Mouse (Mus musculus): ENCODE measurements around the gene Ghr. TPM values are rescaled to one million over a fixed set of nuclear protein-coding genes. Genes with fewer than 3 reads are reported as not detected.

Ghr gene
- polyA plus RNA-seq, 2 experiments: 49.7 to 92.9 TPM

GRCm38 (mm10) chr15:3429001-3429400 lies 154.3 kb downstream of the Ghr start:
- DNase-seq (ENCODE audit: low spot score): no peak

DNA sequence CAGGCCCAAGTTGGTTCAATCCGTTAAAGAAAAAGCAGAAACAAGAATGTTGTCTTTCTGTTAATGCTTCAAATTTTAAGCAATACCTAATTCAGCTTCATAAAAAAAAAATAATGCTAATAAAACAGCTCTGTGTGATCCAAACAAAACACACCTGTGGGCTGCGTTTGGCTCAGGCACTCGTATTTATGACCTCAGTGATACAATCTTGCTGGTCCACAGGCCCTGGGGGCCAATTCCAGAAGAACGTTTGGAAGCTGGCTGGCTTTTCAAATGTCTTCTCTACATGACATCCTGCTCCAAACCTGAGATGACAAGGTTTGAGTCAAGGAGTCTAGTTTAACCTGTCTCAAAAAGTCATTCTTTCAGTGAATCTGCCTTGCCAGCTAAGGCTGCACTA lies 156.9 kb downstream of the Ghr start:
- ATAC-seq (ENCODE audit: low FRiP score, low read depth) (no peak), DNase-seq (ENCODE audit: low spot score) (no peak)
- WGBS: 13% methylated on average over 4 of the region's 4 CpGs

More at GRCm38 (mm10) chr15:3429001-3429400, 154.3 kb downstream of the Ghr start:
- no peaks in the 10 kb centered on the region for H3K36me3 ChIP-seq (ENCODE audit: control insufficient read depth, insufficient read depth, low read length)
- H3K27me3 ChIP-seq (ENCODE audit: control insufficient read depth, insufficient read depth, low read length): no peaks in the 10 kb centered on the region
- H3K9me3 ChIP-seq (ENCODE audit: control insufficient read depth, low read length): no peaks in the 10 kb centered on the region
- ATAC-seq (ENCODE audit: low FRiP score, low read depth): no peak
- no peak overlapping the region for H3K4me3 ChIP-seq (replicated peaks; ENCODE audit: low read length)
- no peak overlapping the region for H3K9ac ChIP-seq (ENCODE audit: low read depth, low read length, severe bottlenecking)
- no peak for TF ChIP-seq POLR2A (IDR thresholded peaks at IDR 0.05; ENCODE audit: borderline replicate concordance, extremely low read depth, insufficient read depth, insufficient read length)
- 82% methylated on average over 5 of the region's 5 CpGs for WGBS
- H3K4me1 ChIP-seq (ENCODE audit: control insufficient read depth, insufficient read depth, low read length): peaks cover 13% of the 10 kb centered on the region
- no peak overlapping the region for H3K27ac ChIP-seq (replicated peaks; ENCODE audit: low read depth, low read length)
- no peak overlapping the region for H3K4me2 ChIP-seq (replicated peaks; ENCODE audit: low read depth, low read length, severe bottlenecking)

GRCm38 (mm10) chr15:3423177-3423576 lies 160.1 kb downstream of the Ghr start:
- peak; percentile 61 for DNase-seq (ENCODE audit: low spot score)
- no peak for TF ChIP-seq POLR2A (IDR thresholded peaks at IDR 0.05; ENCODE audit: borderline replicate concordance, extremely low read depth, insufficient read depth, insufficient read length)
- ATAC-seq (ENCODE audit: low FRiP score, low read depth): peak; percentile 82

More for the DNA sequence above, 156.9 kb downstream of the Ghr start:
- Histone ChIP-seq H3K4me1 (ENCODE audit: control insufficient read depth, insufficient read depth, low read length) (peaks cover 22% of the 10 kb centered on the region), H3K36me3 (ENCODE audit: control insufficient read depth, insufficient read depth, low read length) (no peaks in the 10 kb centered on the region), H3K4me3 (replicated peaks; ENCODE audit: low read length) (no peak overlapping the region), H3K27ac (replicated peaks; ENCODE audit: low read depth, low read length) (no peak overlapping the region), H3K27me3 (ENCODE audit: control insufficient read depth, insufficient read depth, low read length) (no peaks in the 10 kb centered on the region), H3K9me3 (ENCODE audit: control insufficient read depth, low read length) (no peaks in the 10 kb centered on the region), H3K9ac (ENCODE audit: low read depth, low read length, severe bottlenecking) (no peak overlapping the region), H3K4me2 (replicated peaks; ENCODE audit: low read depth, low read length, severe bottlenecking) (no peak overlapping the region)
- no peak for TF ChIP-seq POLR2A (IDR thresholded peaks at IDR 0.05; ENCODE audit: borderline replicate concordance, extremely low read depth, insufficient read depth, insufficient read length)

DNA sequence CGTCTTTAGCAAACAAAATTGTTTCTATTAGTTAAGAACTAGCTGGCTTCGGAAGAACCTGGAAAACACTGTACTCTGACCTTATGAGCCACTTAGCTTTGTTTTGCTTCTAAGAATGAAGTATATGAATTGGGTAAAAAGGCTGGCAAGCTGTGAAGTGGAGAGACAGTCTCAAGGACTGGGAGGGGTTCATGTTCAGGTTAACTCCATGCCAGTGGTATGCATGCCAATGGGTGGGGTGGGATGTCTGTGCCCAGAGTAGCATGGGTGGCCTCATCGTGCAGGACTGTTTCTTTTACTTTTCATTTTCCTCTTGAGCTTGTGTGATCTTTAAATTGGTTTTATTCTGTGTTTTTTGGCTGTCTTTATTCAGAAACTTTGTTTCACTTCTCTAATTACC lies 165.6 kb downstream of the Ghr start:
- H3K4me2 ChIP-seq (replicated peaks; ENCODE audit: low read depth, low read length, severe bottlenecking): no peak overlapping the region
- no peak overlapping the region for H3K9ac ChIP-seq (ENCODE audit: low read depth, low read length, severe bottlenecking)
- H3K27me3 ChIP-seq (ENCODE audit: control insufficient read depth, insufficient read depth, low read length): no peaks in the 10 kb centered on the region
- H3K27ac ChIP-seq (replicated peaks; ENCODE audit: low read depth, low read length): no peak overlapping the region
- no peak overlapping the region for H3K4me3 ChIP-seq (replicated peaks; ENCODE audit: low read length)
- no peaks in the 10 kb centered on the region for H3K36me3 ChIP-seq (ENCODE audit: control insufficient read depth, insufficient read depth, low read length)
- no peaks in the 10 kb centered on the region for H3K9me3 ChIP-seq (ENCODE audit: control insufficient read depth, low read length)
- DNase-seq (ENCODE audit: low spot score) (no peak), ATAC-seq (ENCODE audit: low FRiP score, low read depth) (no peak)
- no peaks in the 10 kb centered on the region for H3K4me1 ChIP-seq (ENCODE audit: control insufficient read depth, insufficient read depth, low read length)
- 88% methylated on average over 3 of the region's 3 CpGs for WGBS
- no peak for TF ChIP-seq POLR2A (IDR thresholded peaks at IDR 0.05; ENCODE audit: borderline replicate concordance, extremely low read depth, insufficient read depth, insufficient read length)

More at GRCm38 (mm10) chr15:3423177-3423576, 160.1 kb downstream of the Ghr start:
- Histone ChIP-seq H3K4me2 (replicated peaks; ENCODE audit: low read depth, low read length, severe bottlenecking) (no peak overlapping the region), H3K4me1 (ENCODE audit: control insufficient read depth, insufficient read depth, low read length) (peaks cover 22% of the 10 kb centered on the region), H3K9me3 (ENCODE audit: control insufficient read depth, low read length) (no peaks in the 10 kb centered on the region), H3K4me3 (replicated peaks; ENCODE audit: low read length) (no peak overlapping the region), H3K27ac (replicated peaks; ENCODE audit: low read depth, low read length) (no peak overlapping the region), H3K27me3 (ENCODE audit: control insufficient read depth, insufficient read depth, low read length) (no peaks in the 10 kb centered on the region), H3K36me3 (ENCODE audit: control insufficient read depth, insufficient read depth, low read length) (no peaks in the 10 kb centered on the region), H3K9ac (ENCODE audit: low read depth, low read length, severe bottlenecking) (no peak overlapping the region)
- WGBS: 43% methylated on average over 4 of the region's 4 CpGs

GRCm38 (mm10) chr15:3413103-3413502 lies 170.2 kb downstream of the Ghr start:
- no peak for TF ChIP-seq POLR2A (IDR thresholded peaks at IDR 0.05; ENCODE audit: borderline replicate concordance, extremely low read depth, insufficient read depth, insufficient read length)
- WGBS: 90% methylated on average over 3 of the region's 3 CpGs

DNA sequence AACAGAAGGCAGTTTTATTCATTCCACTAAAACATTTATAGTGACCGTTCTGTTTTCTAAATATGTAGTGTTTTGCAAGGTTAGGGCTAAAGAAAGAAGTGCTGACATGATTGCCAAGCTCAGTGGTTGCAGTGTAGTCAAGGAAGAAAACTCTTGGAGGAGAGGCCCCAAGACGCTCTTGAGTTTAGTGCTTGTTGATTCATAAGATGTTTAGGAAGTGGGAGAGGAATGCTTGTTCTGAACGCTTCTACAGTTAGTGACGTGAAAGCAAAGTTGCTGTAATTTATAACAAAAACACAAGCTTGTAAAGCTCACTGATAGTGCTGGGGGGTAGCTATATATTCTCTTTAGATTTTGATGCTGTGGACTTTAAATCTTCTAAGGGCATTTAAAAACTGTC lies 174.8 kb downstream of the Ghr start:
- no peak overlapping the region for H3K27ac ChIP-seq (replicated peaks; ENCODE audit: low read depth, low read length)

More at GRCm38 (mm10) chr15:3413103-3413502, 170.2 kb downstream of the Ghr start:
- DNase-seq (ENCODE audit: low spot score): no peak
- H3K4me1 ChIP-seq (ENCODE audit: control insufficient read depth, insufficient read depth, low read length): no peaks in the 10 kb centered on the region
- no peaks in the 10 kb centered on the region for H3K27me3 ChIP-seq (ENCODE audit: control insufficient read depth, insufficient read depth, low read length)
- H3K4me3 ChIP-seq (replicated peaks; ENCODE audit: low read length): no peak overlapping the region
- H3K36me3 ChIP-seq (ENCODE audit: control insufficient read depth, insufficient read depth, low read length): no peaks in the 10 kb centered on the region
- no peak overlapping the region for H3K4me2 ChIP-seq (replicated peaks; ENCODE audit: low read depth, low read length, severe bottlenecking)
- ATAC-seq (ENCODE audit: low FRiP score, low read depth): no peak
- H3K27ac ChIP-seq (replicated peaks; ENCODE audit: low read depth, low read length): no peak overlapping the region
- H3K9ac ChIP-seq (ENCODE audit: low read depth, low read length, severe bottlenecking): no peak overlapping the region
- no peaks in the 10 kb centered on the region for H3K9me3 ChIP-seq (ENCODE audit: control insufficient read depth, low read length)

More for the DNA sequence above, 174.8 kb downstream of the Ghr start:
- Histone ChIP-seq H3K36me3 (ENCODE audit: control insufficient read depth, insufficient read depth, low read length) (no peaks in the 10 kb centered on the region), H3K9me3 (ENCODE audit: control insufficient read depth, low read length) (no peaks in the 10 kb centered on the region), H3K4me1 (ENCODE audit: control insufficient read depth, insufficient read depth, low read length) (no peaks in the 10 kb centered on the region), H3K27me3 (ENCODE audit: control insufficient read depth, insufficient read depth, low read length) (no peaks in the 10 kb centered on the region), H3K4me3 (replicated peaks; ENCODE audit: low read length) (no peak overlapping the region), H3K4me2 (replicated peaks; ENCODE audit: low read depth, low read length, severe bottlenecking) (no peak overlapping the region), H3K9ac (ENCODE audit: low read depth, low read length, severe bottlenecking) (no peak overlapping the region)
- ATAC-seq (ENCODE audit: low FRiP score, low read depth): no peak
- no peak for DNase-seq (ENCODE audit: low spot score)
- WGBS: 68% methylated on average over 4 of the region's 4 CpGs
- no peak for TF ChIP-seq POLR2A (IDR thresholded peaks at IDR 0.05; ENCODE audit: borderline replicate concordance, extremely low read depth, insufficient read depth, insufficient read length)

Measured in limb, embryonic 14.5 days (tissue).